Mouse (Mus musculus) gastrocnemius, adult 18-20 months (tissue): Measurements from ENCODE around the gene Ermard. TPM values are rescaled to one million over a fixed set of nuclear protein-coding genes. Genes with fewer than 3 reads are reported as not detected.

Experiments
- DNase-seq: peaks from one replicate; pipeline ENCODE4 v3.0.0; 2021; ENCODE audit warnings: low spot score
- total RNA-seq, 2 experiments: library from RNA; stranded (reverse); gene quantifications; 2 replicates each; pipeline ENCODE4 v1.2.3; 2021

The Ermard gene
- total RNA-seq, 2 experiments from 2014 or later = 13.1 to 18.7 TPM

DNA sequence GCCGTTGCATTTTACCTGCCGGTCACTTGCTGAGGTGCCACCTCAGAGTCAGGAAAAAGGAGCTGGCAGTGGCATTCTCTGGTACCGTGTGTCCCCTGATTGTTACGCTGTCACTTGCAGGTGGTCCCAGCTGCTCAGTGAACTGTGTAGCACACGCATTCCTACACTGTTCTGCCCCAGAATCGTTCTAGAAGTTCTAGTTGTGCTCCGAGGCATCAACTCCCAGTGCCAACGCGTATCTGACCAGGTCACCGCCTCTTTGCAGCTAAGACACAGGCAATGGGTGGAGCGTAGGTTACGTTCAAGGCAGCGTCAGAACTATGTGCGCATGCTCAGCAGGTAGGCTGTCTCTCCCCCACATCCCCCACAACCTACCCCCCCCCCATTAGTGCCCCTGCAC lies 18.6 kb downstream of the Ermard start:
- no peak for DNase-seq

DNA sequence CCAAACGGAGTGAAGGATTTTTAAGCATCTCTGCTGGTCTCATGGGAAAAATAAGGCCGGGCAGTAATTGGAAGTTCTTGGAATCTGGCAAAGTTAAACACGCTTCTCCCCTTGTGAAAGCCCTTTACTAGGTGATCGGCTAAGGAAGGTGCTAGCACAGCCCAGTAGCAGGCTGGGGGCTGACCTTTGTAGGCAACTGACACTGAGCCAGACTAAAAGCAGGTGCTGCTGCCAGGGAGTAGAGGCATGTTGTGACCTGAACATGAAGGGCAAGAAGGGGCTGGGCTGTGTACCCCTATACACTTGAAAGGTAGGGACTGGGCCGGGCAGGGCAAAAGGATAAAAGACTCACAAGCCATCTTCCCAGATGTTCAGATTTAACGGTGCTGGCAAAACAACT lies 19.3 kb downstream of the Ermard start:
- DNase-seq = no peak

DNA sequence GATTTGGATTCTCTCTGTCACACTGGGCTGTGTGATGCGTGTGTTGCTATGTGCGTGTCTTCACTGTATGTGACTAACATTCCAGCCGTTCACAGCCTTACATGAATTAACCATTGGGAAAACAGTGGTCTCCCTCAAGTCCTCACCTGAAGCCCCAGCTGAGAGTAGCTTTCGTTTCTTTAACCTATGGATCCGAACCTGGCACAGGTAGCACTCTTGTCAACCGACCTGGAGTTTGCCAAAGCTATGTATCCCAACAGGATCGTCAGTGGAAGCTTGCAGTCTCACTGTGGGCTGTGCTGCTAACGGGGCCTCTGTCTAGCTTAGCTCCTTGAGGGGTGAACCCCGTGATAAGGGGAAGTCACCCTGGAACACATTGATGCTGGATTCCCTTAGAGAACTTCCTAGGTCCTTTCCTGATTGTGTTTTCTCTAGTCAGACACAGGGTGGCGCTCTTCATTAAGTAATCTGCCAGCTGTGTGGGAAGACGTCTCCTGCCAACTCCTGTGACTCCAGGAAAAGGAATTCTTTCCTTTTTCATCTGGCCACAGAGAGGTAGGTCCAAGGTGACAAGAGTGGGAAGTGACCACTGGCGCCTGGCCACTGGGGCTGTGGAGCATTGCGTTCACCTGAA lies 24.5 kb downstream of the Ermard start:
- DNase-seq = peak; percentile 75

DNA sequence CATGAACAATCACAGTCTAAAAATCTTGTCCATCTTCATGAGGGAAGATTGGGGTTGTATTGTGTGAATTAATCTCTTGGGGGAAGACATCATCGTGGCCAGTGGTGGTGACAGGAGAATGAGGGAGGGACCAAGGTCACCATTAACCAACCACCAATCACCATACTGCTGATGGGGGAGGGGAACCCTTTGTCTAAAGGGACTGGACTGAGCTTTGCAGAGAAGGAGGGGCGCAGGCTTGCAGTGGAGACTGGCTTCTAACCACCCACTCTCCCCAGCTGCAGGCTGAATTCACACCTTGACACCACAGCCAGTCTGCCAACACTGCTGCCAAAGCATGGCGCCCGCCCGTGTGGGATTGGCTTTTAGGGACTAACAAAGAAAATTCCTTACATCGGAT lies 25.1 kb downstream of the Ermard start:
- DNase-seq = no peak

DNA sequence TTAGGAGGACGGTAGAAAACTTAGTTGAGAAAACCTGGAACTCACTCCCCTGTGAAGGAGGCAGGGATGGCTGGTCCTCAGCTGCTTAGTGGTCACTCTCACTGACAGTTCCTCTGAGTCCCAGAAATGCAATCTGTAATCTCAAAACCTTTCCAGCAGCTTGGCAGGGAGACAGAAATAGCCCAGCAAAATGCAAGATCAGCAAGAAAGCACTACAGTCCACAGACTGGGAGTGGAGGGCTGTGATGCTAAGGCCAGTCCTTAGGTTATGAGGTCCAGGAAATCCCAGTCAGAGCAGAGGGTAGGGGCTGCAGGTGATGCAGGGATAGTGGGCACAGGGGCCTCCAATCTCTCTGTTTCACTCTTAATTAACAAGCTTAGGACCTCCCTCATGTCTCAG lies 25.9 kb downstream of the Ermard start:
- DNase-seq = peak; percentile 31

DNA sequence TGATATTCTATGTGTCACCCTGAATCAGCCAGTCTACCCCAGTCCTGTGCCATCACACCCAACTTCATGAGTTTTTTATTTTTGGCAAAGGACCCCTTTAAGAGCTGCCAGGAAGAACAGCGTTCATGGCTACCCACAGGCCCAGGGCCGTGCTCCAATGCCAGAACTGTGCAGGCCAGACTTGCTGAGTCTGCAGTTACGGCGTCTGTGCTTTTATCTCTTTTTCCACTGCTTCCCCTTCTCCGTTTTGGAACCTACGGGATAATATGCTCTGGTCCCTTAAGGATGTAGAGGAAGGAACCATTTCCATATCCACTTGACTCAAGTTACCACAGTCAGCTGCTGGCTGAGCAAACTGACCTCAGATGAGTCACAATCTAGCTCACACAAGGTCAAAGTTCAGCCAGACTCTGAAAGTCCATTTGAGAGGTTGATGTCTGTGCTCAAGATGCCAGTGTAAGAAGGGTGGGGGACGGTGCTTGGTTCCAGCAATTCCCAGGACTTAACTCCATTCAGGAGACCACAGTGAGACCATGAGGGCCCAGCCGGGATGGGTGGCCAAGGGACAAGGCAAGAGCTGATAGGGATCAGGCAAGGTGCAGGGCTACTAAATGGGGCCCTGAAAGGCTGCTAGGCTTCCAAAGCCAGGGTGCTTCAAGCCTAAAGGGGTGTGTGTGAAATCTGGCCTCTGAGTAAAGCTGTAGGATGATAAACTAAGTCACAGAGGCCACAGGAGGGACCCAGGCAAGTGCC lies 27.2 kb downstream of the Ermard start:
- DNase-seq = no peak

DNA sequence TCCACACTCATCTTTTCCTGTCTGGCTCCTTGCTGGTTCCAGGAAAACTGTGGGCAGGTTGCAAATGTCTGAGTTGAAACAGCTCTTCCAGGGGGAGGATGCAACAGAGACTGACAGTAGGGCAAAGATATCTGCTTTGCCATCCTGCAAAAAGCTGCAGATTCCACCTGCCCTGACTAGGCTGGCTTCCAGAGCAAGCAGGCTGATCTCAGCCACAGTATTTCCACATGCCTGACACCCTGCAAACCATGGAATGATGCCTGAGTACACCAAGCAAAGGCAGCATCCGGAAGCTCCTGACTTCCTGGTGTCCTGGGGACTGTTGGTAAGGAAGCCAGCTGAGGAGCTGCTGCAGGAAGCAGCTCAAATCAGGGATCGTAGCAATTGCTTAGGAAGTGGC lies 28.1 kb downstream of the Ermard start:
- DNase-seq = no peak

DNA sequence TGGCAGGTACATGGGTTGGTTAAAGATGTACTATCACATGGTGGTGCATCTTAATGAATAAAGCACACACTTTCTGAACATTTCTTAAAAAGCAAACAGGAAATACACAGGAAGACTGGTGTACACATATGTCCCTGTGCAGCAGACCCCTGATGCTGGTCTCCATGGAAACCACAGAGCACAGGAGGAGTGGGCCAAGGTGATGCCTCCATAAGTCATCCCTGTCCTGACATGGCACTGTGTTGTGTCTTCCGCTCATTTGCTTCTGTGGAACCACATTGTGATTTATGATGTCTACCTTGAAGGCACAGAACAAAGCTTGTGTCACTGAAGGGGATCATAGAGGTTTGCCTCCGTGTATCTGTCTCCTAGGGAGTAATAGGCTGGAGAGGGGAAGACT lies 31.2 kb downstream of the Ermard start:
- DNase-seq = no peak

DNA sequence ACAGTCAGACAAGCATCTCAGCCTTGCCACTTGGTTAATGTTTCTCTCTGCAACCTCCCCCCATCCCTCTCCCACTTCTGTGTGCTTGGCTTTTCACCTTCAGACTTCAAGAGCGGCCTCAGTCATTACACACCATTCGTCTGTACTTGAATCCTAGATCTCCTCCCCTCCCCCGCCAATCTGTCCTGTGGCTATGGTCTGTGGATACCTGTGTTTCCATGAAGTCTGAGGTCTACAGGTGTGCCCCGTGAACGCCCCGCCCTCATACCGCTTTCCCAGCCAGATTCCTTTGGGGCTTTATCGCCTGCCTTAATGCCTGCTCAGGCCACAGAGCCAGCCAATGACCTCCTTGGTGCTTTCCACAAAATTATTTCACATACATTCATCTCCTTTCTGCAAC lies 34.0 kb downstream of the Ermard start:
- DNase-seq = no peak

DNA sequence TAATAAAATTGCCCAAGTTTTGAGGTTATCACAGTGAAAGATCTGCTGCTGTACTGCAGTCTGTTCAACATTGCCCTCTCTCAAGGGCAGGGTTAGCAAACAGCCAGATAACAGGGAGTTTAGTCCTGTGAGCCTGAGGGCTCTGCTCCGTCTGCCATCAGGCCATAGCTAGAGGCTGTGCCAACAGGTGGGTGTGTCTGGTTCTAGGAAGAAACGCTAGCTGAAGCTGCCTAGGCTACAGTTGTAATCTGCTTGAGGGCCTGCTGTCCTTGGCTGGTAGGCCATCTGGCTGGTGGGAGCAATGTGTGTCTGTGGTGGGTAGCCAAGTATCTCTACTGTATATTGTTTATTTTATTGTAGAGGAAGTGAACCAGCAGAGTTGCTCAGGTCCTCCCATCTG lies 36.5 kb downstream of the Ermard start:
- DNase-seq = no peak

DNA sequence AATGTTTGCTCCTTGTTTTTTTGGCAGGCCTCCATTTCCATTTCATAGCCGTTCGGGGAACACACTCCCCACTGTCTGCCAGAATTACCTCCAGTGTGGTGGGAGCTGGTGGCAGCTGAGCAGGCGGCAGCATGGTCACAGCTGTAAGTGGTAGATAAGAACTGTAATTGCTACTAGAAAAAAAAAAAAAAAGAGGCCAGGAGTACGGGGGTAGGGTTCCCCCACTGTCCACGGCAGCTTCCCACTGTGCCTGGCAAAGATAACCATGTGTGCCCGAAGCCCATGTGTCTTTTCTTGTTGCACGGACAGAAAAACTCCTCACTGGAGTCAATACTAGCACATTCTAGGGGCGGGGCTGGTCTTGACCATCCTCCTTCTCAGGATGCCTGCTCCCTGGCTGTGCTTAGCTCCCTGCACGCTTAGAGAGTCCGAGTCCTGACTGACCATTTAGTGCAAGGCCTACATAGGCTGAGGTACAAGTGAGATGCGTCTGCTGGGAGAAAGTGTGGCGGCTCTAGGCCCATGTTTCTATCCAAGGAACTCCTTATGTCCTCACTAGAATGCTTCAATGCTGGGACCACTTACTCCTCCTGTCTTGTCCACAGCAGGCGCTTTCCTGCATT lies 43.3 kb downstream of the Ermard start:
- no peak for DNase-seq

DNA sequence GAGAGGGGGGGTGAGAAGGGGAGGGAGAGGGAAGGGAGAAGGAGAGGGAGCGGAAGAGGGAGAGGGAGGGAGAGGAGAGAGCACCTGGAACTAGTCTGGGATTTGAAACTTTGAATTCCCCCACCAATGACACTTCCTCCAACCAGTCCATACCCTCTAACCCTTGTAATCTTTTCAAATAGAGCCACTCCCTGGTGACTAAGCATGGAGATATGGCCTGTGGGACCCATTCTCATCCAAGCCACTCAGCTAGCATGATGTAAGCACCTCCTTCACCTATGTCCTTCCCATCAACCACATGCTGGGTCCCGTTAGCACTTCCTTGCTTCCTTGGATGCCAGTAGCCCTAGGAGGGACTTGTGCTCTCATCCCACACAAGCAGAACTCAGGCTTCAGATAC lies 44.0 kb downstream of the Ermard start:
- DNase-seq = no peak

DNA sequence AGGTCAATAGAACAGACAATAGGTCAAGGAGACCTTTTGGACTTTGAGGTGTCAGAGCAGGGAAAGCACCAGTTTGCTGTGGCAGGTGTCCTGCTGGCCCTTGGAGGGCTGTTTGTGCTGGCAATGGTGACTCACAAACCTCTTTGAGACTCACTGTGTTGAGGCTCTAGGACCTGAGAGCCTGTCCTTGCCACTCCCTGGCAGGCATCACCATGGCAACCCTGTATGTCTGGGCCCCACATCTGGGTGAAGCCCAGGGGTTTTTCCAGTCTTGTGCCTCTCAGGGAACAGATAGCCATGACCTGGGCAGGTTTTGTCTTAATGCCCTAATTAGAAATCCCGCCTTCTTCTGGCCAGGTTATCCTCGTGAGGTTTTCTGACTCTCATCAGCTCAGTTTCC lies 47.2 kb downstream of the Ermard start:
- no peak for DNase-seq

DNA sequence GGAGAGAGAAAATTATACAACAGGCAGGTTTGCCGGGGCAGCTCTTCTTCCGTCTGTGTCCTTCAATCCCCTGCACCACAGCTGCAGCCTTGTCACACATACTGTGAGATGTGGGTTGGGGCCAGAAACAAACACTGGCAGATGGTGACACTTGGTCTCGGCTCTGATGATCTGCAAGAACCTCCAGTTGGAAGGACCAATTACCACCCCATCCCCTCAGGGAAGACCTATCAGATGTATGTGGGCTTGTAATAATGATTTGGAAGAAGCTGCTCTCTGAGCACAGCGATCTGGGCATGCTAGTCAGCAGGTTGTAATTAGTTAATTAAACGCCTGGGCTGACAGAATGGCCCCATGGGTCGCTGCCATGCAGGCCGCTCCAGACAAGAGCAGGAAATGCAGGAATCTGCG lies 47.6 kb downstream of the Ermard start:
- DNase-seq = no peak

DNA sequence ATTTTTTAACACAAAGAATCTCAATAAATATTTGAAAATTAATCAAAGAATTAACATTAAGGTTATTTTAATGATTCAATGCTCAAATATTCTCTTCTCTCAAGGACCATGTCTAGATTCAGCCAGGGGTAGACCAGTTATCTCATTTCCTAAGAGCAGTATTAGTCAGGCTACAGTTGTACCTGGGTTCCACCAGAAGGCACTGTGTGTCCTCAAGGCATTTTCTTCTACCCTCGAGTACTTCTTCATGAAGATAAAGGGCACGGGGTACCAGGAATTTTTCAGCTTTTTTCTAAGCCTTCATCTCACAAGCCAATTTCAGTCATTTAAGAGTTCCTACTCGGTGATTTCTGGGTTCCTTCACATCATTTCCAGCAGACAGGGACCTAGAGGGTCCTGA lies 50.7 kb downstream of the Ermard start:
- DNase-seq = no peak

DNA sequence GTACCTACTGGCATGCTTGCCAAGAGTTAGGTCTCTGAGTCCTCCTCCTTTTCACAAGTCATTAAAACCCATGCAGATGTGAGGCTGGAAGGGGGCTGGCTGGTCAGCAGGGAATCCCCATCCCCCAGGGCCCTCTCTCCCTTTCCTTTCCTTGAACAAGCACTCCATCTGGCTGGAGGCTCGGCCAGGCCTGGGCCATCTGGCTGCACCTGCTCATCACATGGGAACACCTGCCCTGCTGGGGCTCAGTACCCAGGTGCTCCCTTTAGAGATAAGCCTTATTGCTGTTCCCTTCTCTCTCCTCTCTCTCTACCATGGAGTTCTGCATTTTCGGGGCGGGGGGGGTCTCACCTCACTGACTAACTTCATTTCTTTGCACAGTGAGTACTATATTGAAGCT lies 52.5 kb downstream of the Ermard start:
- DNase-seq = no peak

DNA sequence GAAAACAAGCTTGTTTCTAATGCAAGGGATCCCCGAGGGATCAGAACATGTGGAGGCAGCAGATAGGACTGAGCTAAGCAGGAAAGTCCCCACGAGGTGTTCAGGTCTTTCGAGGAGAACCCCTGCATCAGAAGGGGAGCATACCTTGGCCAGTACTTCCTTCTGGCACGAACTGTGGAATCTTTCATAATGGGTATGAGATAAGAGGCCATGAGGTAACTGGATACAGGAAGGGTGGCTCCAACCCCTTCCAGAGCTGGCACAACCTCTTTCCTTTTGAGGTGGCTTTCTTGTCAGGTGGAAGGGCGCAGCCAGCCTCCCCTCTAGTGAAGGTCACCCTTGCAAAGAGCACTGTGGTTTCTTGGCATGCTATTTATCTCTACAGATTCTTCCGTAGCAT lies 55.8 kb downstream of the Ermard start:
- no peak for DNase-seq

DNA sequence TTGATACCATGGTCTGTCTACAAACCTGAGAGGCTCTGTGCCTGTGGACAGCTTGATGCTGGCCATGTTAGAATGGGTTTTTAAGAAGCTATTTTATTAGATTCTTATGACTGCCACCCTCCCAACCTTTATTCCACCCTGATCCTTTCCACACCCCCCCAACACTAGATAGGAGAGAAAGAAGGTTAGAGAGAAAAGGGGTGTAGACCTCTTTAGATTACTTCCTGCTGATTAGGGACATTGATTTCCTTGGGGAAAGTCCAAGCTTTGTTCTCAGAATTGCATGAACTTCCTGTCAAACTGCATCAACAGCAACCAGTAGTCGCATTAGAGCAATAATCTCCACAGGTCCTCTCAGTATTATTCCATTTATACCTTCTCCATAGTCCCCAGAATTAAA lies 57.7 kb downstream of the Ermard start:
- no peak for DNase-seq

DNA sequence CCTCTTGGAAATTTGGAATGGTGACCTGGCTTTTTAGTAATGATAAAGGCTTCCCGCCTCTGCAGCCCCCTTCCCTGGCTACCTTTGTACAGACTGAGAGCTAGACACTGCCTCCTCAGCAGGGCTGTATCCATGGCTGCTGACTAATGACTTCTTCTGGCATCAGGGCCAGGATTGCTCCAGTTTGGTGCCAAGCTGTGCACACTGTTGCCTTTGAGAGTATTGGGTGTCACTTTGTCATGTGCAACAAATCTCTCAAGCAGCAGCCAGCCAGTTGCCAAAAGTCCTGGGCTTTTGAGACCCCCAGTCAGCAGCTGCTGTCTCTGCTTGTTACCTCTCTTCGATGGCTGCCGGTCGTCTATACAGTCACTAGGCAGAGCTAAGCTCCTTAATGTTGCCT lies 60.3 kb downstream of the Ermard start:
- peak; percentile 62 for DNase-seq

DNA sequence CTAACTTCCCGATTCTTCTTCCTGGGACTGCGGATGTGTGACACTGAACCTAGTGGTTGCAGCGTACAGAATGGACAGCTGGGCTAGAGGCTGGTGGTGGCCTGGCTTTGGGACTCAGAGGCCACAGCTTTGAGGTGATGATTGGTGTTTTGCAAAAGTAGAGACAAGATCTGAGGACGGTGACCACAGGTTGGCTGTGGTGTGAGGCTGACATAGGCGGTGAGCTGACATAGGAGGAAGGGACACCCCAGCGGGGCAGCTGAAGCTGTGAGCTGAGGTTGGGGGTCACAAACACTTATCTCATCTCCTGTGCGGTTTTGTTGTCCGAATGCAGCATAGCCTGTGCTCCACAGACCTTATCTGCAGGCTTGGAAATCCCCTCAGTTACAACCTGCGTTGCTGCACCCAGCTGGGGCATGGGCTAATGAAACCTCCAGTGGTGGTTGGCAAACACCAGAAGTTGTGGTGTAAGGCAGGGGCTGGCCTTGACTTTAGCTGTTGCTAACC lies 66.2 kb downstream of the Ermard start:
- no peak for DNase-seq

DNA sequence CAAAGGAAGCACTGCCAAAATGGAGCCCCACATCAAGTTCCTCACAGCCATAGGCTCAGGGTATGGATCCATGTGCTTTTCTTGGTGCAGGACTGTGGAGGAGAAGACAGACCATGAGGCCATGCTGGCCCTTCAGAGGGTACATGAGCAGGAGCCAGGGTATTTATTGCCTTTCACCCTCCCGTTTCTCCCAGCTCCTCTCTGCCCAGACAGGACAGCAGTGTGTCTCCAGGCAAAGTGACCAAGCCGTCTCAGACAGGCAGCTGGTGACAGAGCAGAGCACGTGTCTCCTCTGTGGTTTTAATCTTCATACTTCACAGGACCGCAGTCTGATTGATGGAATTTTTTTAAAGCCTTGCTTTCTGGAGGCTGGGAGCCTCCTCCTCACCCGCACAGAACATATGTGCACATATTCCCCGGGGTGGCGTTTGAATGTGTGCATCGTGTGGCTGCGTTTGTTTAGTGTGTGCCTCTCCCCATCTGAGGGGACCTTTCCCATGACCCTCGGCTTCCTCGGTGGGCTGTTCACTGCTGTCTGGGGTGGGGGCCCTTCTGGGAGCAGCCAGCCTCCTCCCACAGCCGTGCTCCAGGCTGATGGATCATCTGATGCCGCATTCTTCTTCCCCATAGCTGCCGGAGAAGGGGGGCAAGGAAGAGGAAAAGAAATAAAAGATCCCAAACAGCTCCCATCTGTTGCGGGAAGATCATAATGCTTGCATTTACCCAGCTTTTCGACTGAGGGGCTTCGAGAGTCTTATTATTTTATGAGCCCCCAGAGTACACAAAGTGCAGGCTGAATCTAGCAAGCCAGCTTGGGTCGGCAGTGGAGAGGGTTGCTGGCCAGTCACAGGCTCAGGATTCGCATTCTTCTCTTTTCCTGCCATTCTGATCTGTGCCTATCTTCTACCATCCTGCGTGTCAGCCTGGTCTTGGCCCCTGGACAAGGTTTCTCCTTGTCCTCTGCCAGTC lies 67.7 kb downstream of the Ermard start:
- no peak for DNase-seq

DNA sequence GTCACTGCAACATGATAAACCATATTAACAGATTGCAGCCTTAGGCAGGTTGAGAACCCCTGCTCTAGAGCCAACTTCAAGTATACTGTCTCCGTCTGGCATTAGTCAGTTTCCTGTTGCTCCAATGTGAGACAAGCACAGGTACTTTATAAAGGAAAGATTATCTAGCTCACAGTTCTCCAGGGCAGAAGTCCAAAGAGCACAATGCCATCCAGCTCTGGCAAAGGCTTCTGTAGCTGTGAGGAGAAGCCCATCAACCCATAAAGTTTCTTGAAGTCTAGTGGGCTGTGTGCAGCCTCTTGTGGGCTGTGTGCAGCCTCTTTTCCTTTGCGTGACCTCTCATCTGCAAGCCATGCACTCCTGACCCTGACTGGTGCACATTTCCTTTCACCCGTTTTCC lies 74.5 kb downstream of the Ermard start:
- no peak for DNase-seq
